Mouse (Mus musculus) myocyte (in vitro differentiated cells): ENCODE data around the gene Zfhx3.

Source experiments
- CEBPB ChIP-seq: IDR thresholded peaks from 2 replicates; pipeline ENCODE4 v1.6.1; 2011; ENCODE audit warnings: mild to moderate bottlenecking, moderate library complexity; ENCODE audit not compliant: poor library complexity, insufficient read depth, severe bottlenecking
- E2F4 ChIP-seq: IDR thresholded peaks from one replicate; pipeline ENCODE4 v1.6.1; 2011; ENCODE audit warnings: mild to moderate bottlenecking, control low read depth, moderate library complexity; ENCODE audit not compliant: insufficient read depth
- MAX ChIP-seq: IDR thresholded peaks from one replicate; pipeline ENCODE4 v1.6.1; 2011; ENCODE audit warnings: low read depth, mild to moderate bottlenecking, control low read depth
- MYOD1 ChIP-seq, 3 experiments: IDR thresholded peaks; one replicate each; pipeline ENCODE4 v1.6.1; 2011; ENCODE audit warnings: control low read depth in 2 of 3, low read depth in 2 of 3, mild to moderate bottlenecking in 2 of 3, moderate library complexity in 1 of 3; ENCODE audit not compliant: insufficient read length in 2 of 3, control insufficient read depth in 1 of 3
- MYOG ChIP-seq, 3 experiments: IDR thresholded peaks; one replicate each; pipeline ENCODE4 v1.6.1; 2011; ENCODE audit warnings: control low read depth in 2 of 3, low read depth in 2 of 3, mild to moderate bottlenecking in 2 of 3; ENCODE audit not compliant: insufficient read length in 2 of 3, control insufficient read depth in 1 of 3, insufficient read depth in 1 of 3
- POLR2A ChIP-seq: IDR thresholded peaks from one replicate; pipeline ENCODE4 v1.6.1; 2011; ENCODE audit warnings: low read depth, mild to moderate bottlenecking, control low read depth, moderate library complexity; ENCODE audit not compliant: insufficient read length
- POLR2AphosphoS2 ChIP-seq: IDR thresholded peaks from one replicate; pipeline ENCODE4 v1.6.1; 2011; ENCODE audit warnings: low read depth, control low read depth; ENCODE audit not compliant: insufficient read length
- REST ChIP-seq: IDR thresholded peaks from one replicate; pipeline ENCODE4 v1.6.1; 2011; ENCODE audit warnings: mild to moderate bottlenecking, control low read depth, moderate library complexity; ENCODE audit not compliant: insufficient read depth, insufficient read length
- SRF ChIP-seq: IDR thresholded peaks from one replicate; pipeline ENCODE4 v1.6.1; 2011; ENCODE audit warnings: low read depth; ENCODE audit not compliant: control insufficient read depth, insufficient read length
- TCF12 ChIP-seq: IDR thresholded peaks from one replicate; pipeline ENCODE4 v1.6.1; 2011; ENCODE audit warnings: mild to moderate bottlenecking, control low read depth; ENCODE audit not compliant: poor library complexity, insufficient read depth, severe bottlenecking
- TCF3 ChIP-seq: IDR thresholded peaks from one replicate; pipeline ENCODE4 v1.6.1; 2011; ENCODE audit warnings: low read depth, control low read depth; ENCODE audit not compliant: insufficient read length
- USF1 ChIP-seq: IDR thresholded peaks from one replicate; pipeline ENCODE4 v1.6.1; 2011; ENCODE audit warnings: low read depth, mild to moderate bottlenecking, control low read depth, moderate library complexity

DNA sequence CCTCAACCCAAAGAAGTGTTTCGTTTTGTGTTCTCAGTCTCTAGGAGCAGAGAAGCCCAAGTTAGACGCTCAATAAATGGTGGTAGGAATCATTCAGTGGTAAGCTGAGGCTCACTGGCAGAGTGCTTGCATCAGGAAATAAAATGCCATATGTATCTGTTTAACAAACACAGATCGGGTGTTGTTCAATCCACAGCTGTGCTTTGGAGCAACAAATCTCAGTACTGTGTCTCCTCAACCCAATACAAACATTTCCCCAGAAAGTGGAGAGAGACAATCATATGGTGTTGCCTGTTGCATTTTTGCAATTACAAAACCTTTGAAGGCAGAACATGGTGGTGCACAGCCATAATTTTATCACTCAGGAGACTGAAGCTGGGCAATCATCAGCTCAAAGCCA, 565.3 kb downstream of the Zfhx3 start:
- TF ChIP-seq E2F4 (no peak), POLR2A (no peak), POLR2AphosphoS2 (no peak), USF1 (no peak), MAX (no peak), MYOD1 (IDR thresholded peaks at IDR 0.05; ENCODE audit: control insufficient read depth in 1 of 3, insufficient read length in 2 of 3, low read depth in 2 of 3) (no peak), TCF12 (no peak), MYOG (IDR thresholded peaks at IDR 0.05; ENCODE audit: control insufficient read depth in 1 of 3, insufficient read depth in 1 of 3, insufficient read length in 2 of 3, low read depth in 2 of 3) (no peak), CEBPB (no peak), TCF3 (no peak), SRF (no peak), REST (no peak)
